Mouse (Mus musculus) megakaryocyte, embryonic 14.5 days (primary cell): ENCODE measurements around the gene Slc25a29.

Experiments used
- FLI1 ChIP-seq: IDR thresholded peaks from 2 replicates; pipeline ENCODE4 v1.6.1; 2012; ENCODE audit warnings: low read length, inconsistent platforms, mixed read lengths
- GATA1 ChIP-seq: IDR thresholded peaks from 3 replicates; pipeline ENCODE4 v1.6.1; 2012; ENCODE audit warnings: mixed read lengths, low read length, inconsistent platforms, borderline replicate concordance

DNA sequence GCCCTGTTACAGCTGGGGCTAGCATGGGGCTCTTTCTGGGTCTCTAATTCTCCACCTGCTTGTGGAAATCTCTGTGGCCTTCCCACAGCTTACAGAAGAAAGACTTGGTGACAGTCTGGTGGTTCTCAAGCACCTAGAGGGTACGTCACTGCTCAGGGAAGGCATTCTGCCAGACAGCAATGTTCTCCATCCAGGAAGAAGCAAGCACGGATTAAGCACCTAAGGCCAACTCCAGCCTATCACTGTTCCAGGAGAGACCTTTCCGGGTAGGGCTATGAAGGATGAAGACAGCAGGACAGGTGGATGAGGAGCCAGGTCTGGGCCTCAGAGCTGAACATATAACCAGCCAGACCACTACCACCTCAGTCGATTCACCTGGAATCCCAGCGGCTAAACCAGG lies 897 bp downstream of the Slc25a29 start:
- TF ChIP-seq GATA1 (no peak), FLI1 (no peak)
